Mouse (Mus musculus) CH12.LX (cell line): ENCODE measurements around the gene Gm4869. TPM values are rescaled to one million over a fixed set of nuclear protein-coding genes. Genes with fewer than 3 reads are reported as not detected.

Experiments
- DNase-seq: peaks from one replicate; pipeline ENCODE4 v3.0.0-alpha.2; 2013; ENCODE audit errors: extremely low read depth
- H3K27ac ChIP-seq: 2 replicates; pipeline ENCODE4 v1.5.1; 2012; ENCODE audit warnings: low read depth, mild to moderate bottlenecking, control low read depth, moderate library complexity; ENCODE audit not compliant: insufficient read depth
- H3K27me3 ChIP-seq: replicated peaks from 2 replicates; pipeline ENCODE3; 2012; ENCODE audit warnings: inconsistent platforms
- H3K36me3 ChIP-seq, 2 experiments: replicated peaks in 1 of 2; 2 replicates each; pipeline versions ENCODE3 to v1.6.1; 2012; ENCODE audit warnings: inconsistent platforms in 1 of 2, low read length in 1 of 2, mild to moderate bottlenecking in 1 of 2, mixed read lengths in 1 of 2, moderate library complexity in 1 of 2; ENCODE audit not compliant: control insufficient read depth in 1 of 2, insufficient read depth in 1 of 2
- H3K4me1 ChIP-seq, 2 experiments: 2 replicates each; pipeline ENCODE4 v1.6.1; 2012; ENCODE audit warnings: inconsistent platforms in 1 of 2, moderate library complexity in 1 of 2; ENCODE audit not compliant: insufficient read depth in 2 of 2, control insufficient read depth in 1 of 2
- H3K4me2 ChIP-seq: 2 replicates; pipeline ENCODE4 v1.6.1; 2012; ENCODE audit warnings: low read depth, mild to moderate bottlenecking, control low read depth; ENCODE audit not compliant: poor library complexity, insufficient read depth, severe bottlenecking
- H3K4me3 ChIP-seq, 3 experiments: fragments of 150-350 bp in 1 of 3; sonication (generic) in 1 of 3; replicated peaks in 1 of 3; 2 replicates each; pipeline versions ENCODE3 to v1.5.1; 2011 to 2012; ENCODE audit warnings: low read depth in 2 of 3, low read length in 2 of 3, mild to moderate bottlenecking in 2 of 3, moderate library complexity in 2 of 3, control low read depth in 1 of 3, improper control_type of control experiment in 1 of 3, inconsistent platforms in 1 of 3, mixed read lengths in 1 of 3; ENCODE audit not compliant: poor library complexity in 1 of 3
- H3K79me2 ChIP-seq: replicated peaks from 2 replicates; pipeline ENCODE4 v1.6.1; 2012; ENCODE audit warnings: mild to moderate bottlenecking, moderate library complexity; ENCODE audit not compliant: control insufficient read depth, poor library complexity, insufficient read depth, severe bottlenecking; ENCODE audit errors: extremely low read depth
- H3K9ac ChIP-seq: 2 replicates; pipeline ENCODE4 v1.6.1; 2012; ENCODE audit warnings: low read depth, mild to moderate bottlenecking, control low read depth, moderate library complexity; ENCODE audit not compliant: insufficient read depth
- H3K9me3 ChIP-seq: replicated peaks from 2 replicates; pipeline ENCODE3; 2012; ENCODE audit warnings: low read length, inconsistent platforms, mixed read lengths
- CHD1 ChIP-seq: IDR thresholded peaks from 2 replicates; pipeline ENCODE4 v1.6.1; 2012; ENCODE audit warnings: low read depth, low read length, improper control_type of control experiment, inconsistent platforms
- CHD2 ChIP-seq: IDR thresholded peaks from 2 replicates; pipeline ENCODE4 v1.6.1; 2011; ENCODE audit warnings: low read length, improper control_type of control experiment
- CTCF ChIP-seq, 2 experiments: IDR thresholded peaks in 1 of 2; conservative IDR thresholded peaks in 1 of 2; 2 replicates each; pipeline ENCODE4 v1.5.1; 2011 to 2012; ENCODE audit warnings: low read depth in 2 of 2, low read length in 2 of 2, improper control_type of control experiment in 1 of 2, inconsistent platforms in 1 of 2, mild to moderate bottlenecking in 1 of 2, moderate library complexity in 1 of 2
- E2F4 ChIP-seq: IDR thresholded peaks from 2 replicates; pipeline ENCODE4 v1.6.1; 2011; ENCODE audit warnings: low read depth, low read length, improper control_type of control experiment; ENCODE audit not compliant: insufficient replicate concordance
- EP300 ChIP-seq: IDR thresholded peaks from 2 replicates; pipeline ENCODE4 v1.6.1; 2011; ENCODE audit warnings: low read length, improper control_type of control experiment
- ETS1 ChIP-seq: conservative IDR thresholded peaks from 2 replicates; pipeline ENCODE4 v1.6.1; 2012; ENCODE audit warnings: low read depth, mild to moderate bottlenecking, inconsistent platforms, low read length, improper control_type of control experiment, moderate library complexity
- JUN ChIP-seq: IDR thresholded peaks from 2 replicates; pipeline ENCODE4 v1.6.1; 2011; ENCODE audit warnings: low read depth, mild to moderate bottlenecking, low read length, improper control_type of control experiment, moderate library complexity; ENCODE audit not compliant: insufficient read depth
- KAT2A ChIP-seq: IDR thresholded peaks from 2 replicates; pipeline ENCODE4 v1.6.1; 2012; ENCODE audit warnings: low read length, improper control_type of control experiment, inconsistent platforms; ENCODE audit not compliant: insufficient replicate concordance
- MAX ChIP-seq: IDR thresholded peaks from 2 replicates; pipeline ENCODE4 v1.6.1; 2011; ENCODE audit warnings: low read length, improper control_type of control experiment
- MXI1 ChIP-seq: IDR thresholded peaks from 2 replicates; pipeline ENCODE4 v1.6.1; 2011; ENCODE audit warnings: mild to moderate bottlenecking, low read depth, low read length, improper control_type of control experiment
- MYC ChIP-seq: IDR thresholded peaks from 2 replicates; pipeline ENCODE4 v1.6.1; 2011; ENCODE audit warnings: low read depth, mild to moderate bottlenecking, improper control_type of control experiment, low read length
- PAX5 ChIP-seq: IDR thresholded peaks from 2 replicates; pipeline ENCODE4 v1.6.1; 2012; ENCODE audit warnings: low read length, inconsistent platforms, mixed read lengths
- SMC3 ChIP-seq: IDR thresholded peaks from 2 replicates; pipeline ENCODE4 v1.6.1; 2011; ENCODE audit warnings: low read depth, low read length, improper control_type of control experiment
- TBP ChIP-seq: conservative IDR thresholded peaks from 2 replicates; pipeline ENCODE4 v1.6.1; 2011; ENCODE audit warnings: low read depth, low read length, improper control_type of control experiment
- UBTF ChIP-seq: IDR thresholded peaks from 2 replicates; pipeline ENCODE4 v1.6.1; 2012; ENCODE audit warnings: low read depth, mild to moderate bottlenecking, inconsistent platforms, low read length, improper control_type of control experiment, moderate library complexity
- USF1 ChIP-seq: IDR thresholded peaks from 2 replicates; pipeline ENCODE4 v1.6.1; 2014; ENCODE audit warnings: low read depth, mild to moderate bottlenecking, inconsistent platforms, low read length, improper control_type of control experiment
- USF2 ChIP-seq: conservative IDR thresholded peaks from 2 replicates; pipeline ENCODE4 v1.6.1; 2011; ENCODE audit warnings: low read depth, low read length, improper control_type of control experiment
- ZMIZ1 ChIP-seq: IDR thresholded peaks from 2 replicates; pipeline ENCODE4 v1.6.1; 2012; ENCODE audit warnings: low read depth, mild to moderate bottlenecking, inconsistent platforms, low read length, improper control_type of control experiment
- ZNF384 ChIP-seq: IDR thresholded peaks from 2 replicates; pipeline ENCODE4 v1.6.1; 2012; ENCODE audit warnings: low read depth, low read length, improper control_type of control experiment, inconsistent platforms
- dilution Hi-C: fragments of 300-500 bp; cut with MboI; formaldehyde crosslinking; loops from 2 replicates; pipeline ENCODE4 v1.14.3; 2020; ENCODE audit warnings: low sequenced_read_pairs; ENCODE audit not compliant: extremely low pct_unique_long_range_greater_than_20kb, extremely low pct_ligation_motif_present
- in situ Hi-C: fragments of 300-500 bp; cut with MboI; formaldehyde crosslinking; loops from 3 replicates; pipeline ENCODE4 v1.14.3; 2019; ENCODE audit warnings: low sequenced_read_pairs, low pct_ligation_motif_present, low pct_unique_long_range_greater_than_20kb, mixed read lengths
- polyA plus RNA-seq: library from polyadenylated mRNA; unstranded; fragments of >175 nt; gene quantifications from 2 replicates; pipeline ENCODE4 v1.2.1, GENCODE M21; 2012; ENCODE audit warnings: low read depth; ENCODE audit not compliant: insufficient read length
- total RNA-seq, 2 experiments: library from RNA; depleted of rRNA; stranded (reverse); fragments of 300-350 nt in 1 of 2; fragments of >200 nt in 1 of 2; gene quantifications; 2 replicates each; pipeline ENCODE4 v1.2.3; 2012 to 2014

Gene Gm4869
- total and polyA plus RNA-seq, 3 experiments = not detected

DNA sequence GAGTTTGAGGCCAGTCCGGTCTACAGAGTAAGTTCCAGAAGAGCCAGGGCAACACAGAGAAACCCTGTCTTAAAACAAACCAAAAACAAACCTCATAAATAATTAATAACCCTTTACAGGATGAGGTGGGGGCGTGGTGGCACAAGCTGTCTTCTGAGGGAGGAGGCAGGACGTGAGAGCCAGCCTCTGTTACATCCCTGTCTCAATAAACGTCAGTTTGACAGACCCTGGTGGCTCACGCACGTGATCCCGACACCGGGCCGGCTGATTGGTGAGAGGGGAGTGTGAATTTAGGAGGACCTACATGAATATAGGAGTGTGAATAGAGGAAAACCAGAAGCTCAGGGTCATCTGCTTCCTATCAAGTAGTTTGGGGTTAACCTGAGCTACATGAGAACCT is 63.8 kb downstream of the Gm4869 start:
- peaks cover 13% of the 10 kb centered on the region for H3K79me2 ChIP-seq
- in situ Hi-C loops = no loop called here
- H3K4me1 ChIP-seq = peaks cover 43 to 77% of the 10 kb centered on the region in 2 experiments
- DNase-seq = no peak
- 0 out of 2 replicates have a peak overlapping the region, but pooled peaks have one; percentile 10 for H3K27ac ChIP-seq
- TF ChIP-seq CTCF (conservative IDR thresholded peaks at IDR 0.05 in 1 of 2, IDR thresholded peaks at IDR 0.05 in 1 of 2; ENCODE audit: low read depth in 2 of 2, low read length in 2 of 2) (no peak), JUN (no peak), USF2 (no peak), EP300 (no peak), E2F4 (no peak), SMC3 (no peak), MXI1 (no peak), MYC (no peak), USF1 (no peak), ZNF384 (no peak), TBP (no peak), MAX (no peak), CHD1 (no peak), ZMIZ1 (no peak), PAX5 (no peak), ETS1 (no peak)
- TF ChIP-seq, all 38 proteins: peak for 0
- H3K9ac ChIP-seq = peak overlapping the region; percentile 9; the same call in 1 of the 2 replicates
- H3K36me3 ChIP-seq = peaks cover 2 to 34% of the 10 kb centered on the region in 2 experiments
- no peaks in the 10 kb centered on the region for H3K9me3 ChIP-seq
- H3K4me2 ChIP-seq = peak overlapping the region; percentile 52; the same call in 1 of the 2 replicates
- no peak overlapping the region for H3K4me3 ChIP-seq
- no peaks in the 10 kb centered on the region for H3K27me3 ChIP-seq
- dilution Hi-C loops = no loop called here

DNA sequence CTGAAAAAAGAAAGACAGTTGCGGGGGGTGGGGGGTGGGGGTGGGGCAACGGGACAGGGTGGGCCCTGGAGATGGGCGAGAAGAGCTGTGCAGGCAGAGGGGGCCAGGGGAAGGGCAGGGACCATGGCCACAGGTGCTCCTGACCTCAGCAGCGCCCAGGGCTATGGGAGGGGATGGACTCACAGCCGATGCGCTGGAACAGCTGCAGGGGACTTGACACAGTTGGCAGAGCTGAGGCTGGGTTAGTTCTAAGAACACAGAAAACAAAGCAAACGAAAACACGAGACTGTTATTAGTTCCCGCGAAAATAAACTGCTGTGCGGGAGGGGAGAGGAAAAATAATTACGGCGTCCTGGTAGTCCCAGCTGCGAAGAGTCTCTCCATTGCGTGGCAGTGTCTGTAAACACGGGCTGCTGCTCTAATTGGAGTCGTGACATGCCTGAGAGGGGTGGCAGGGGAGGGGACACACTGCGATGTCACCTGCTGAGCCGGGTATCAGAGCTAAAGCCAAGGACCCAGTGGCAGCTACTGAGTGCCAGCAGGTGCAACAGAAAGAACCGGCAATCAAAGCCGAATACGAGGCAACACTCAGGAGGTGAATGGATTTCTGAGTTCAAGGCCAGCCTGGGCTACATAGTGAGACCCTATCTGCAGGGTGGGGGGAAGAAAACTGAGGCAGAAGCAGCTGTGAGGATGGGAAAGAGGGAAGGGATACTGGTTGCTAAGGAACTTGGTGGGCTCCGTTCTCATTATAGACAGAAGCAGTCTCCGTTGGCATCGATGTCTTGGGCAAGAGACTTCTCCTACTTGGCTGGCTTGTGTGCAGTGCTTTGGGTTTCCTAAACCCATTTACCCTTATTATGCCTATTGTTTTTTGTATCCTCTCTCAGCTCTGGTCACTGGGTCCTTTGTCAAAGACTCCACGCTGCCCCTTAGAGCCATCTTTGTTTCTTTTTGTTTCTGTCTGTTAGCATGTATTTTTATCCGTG is 64.9 kb downstream of the Gm4869 start:
- H3K4me1 ChIP-seq = peaks cover 45 to 83% of the 10 kb centered on the region in 2 experiments
- H3K4me3 ChIP-seq = no peak overlapping the region
- H3K9ac ChIP-seq = no peak overlapping the region
- H3K36me3 ChIP-seq = peaks cover 2 to 34% of the 10 kb centered on the region in 2 experiments
- no peaks in the 10 kb centered on the region for H3K27me3 ChIP-seq
- H3K79me2 ChIP-seq = peaks cover 13% of the 10 kb centered on the region
- dilution Hi-C loops (no loop called here), in situ Hi-C loops (no loop called here)
- H3K27ac ChIP-seq = no peak overlapping the region
- TF ChIP-seq SMC3 (no peak), CHD1 (no peak), UBTF (no peak), USF2 (no peak), KAT2A (no peak), CHD2 (no peak), PAX5 (no peak), ZMIZ1 (no peak)
- H3K9me3 ChIP-seq = no peaks in the 10 kb centered on the region
- no peak for DNase-seq
- H3K4me2 ChIP-seq = no peak overlapping the region
